Comparison of ENCODE assay signal across 15 mouse cellular contexts in genomic region chr12:26488617-26489274, GRCm38 (mm10). TPM values are rescaled to one million over a fixed set of nuclear protein-coding genes. Genes with fewer than 3 reads are reported as not detected.
DNase-seq lines count a peak whose midpoint lies in the region; ATAC-seq lines count a peak whose summit lies in the region.
"Had no signal": no experiment of that assay in that cellular context is flagged by ENCODE, and none has a peak within 500 bp of the region (broad histone marks: within the 10 kb centered on the region; RNA-seq: fewer than 3 reads in every experiment).

No protein-coding gene starts in this region.

- no peak overlapping the region for H3K4me3 ChIP-seq in kidney, embryonic 14.5 days (ENCODE audit: low read length)
- H3K4me3 ChIP-seq in neural tube, embryonic 11.5 days (ENCODE audit: low read depth, low read length): no peak overlapping the region
- H3K4me3 ChIP-seq in hindbrain, embryonic 13.5 days: no peak overlapping the region
- H3K4me3 ChIP-seq in neural tube, embryonic 14.5 days (ENCODE audit: low read depth, low read length): no peak overlapping the region
- H3K4me3 ChIP-seq: embryonic facial prominence, embryonic 12.5 days; heart, embryonic 15.5 days; intestine, embryonic 15.5 days had no signal

- no peaks in the 10 kb centered on the region for H3K27me3 ChIP-seq in kidney, embryonic 14.5 days (ENCODE audit: control insufficient read depth, insufficient read depth, low read length)
- no peaks in the 10 kb centered on the region for H3K27me3 ChIP-seq in neural tube, embryonic 11.5 days (ENCODE audit: control insufficient read depth, insufficient read depth, low read length)
- H3K27me3 ChIP-seq in hindbrain, embryonic 13.5 days: peaks cover 11% of the 10 kb centered on the region; the same call in 1 of the 2 replicates
- no peaks in the 10 kb centered on the region for H3K27me3 ChIP-seq in neural tube, embryonic 14.5 days (ENCODE audit: control insufficient read depth, insufficient read depth, low read length)
- H3K27me3 ChIP-seq: embryonic facial prominence, embryonic 12.5 days; heart, embryonic 15.5 days; intestine, embryonic 15.5 days had no signal

- ATAC-seq in kidney, embryonic 14.5 days (ENCODE audit: low FRiP score, low TSS enrichment): peak; percentile 57; the same call in 1 of the 2 replicates
- 0 out of 2 replicates have a peak, but pooled peaks have one; percentile 13 for ATAC-seq in neural tube, embryonic 11.5 days (ENCODE audit: insufficient read depth, low FRiP score, low TSS enrichment)
- ATAC-seq in hindbrain, embryonic 13.5 days (ENCODE audit: low FRiP score): no peak
- ATAC-seq in neural tube, embryonic 14.5 days (ENCODE audit: low read depth): no peak
- ATAC-seq: activated CD4-positive, CD25-positive, alpha-beta regulatory T cell, adult 4 months had no signal

- H3K36me3 ChIP-seq in kidney, embryonic 14.5 days (ENCODE audit: control insufficient read depth, insufficient read depth, low read length): no peaks in the 10 kb centered on the region
- no peaks in the 10 kb centered on the region for H3K36me3 ChIP-seq in neural tube, embryonic 11.5 days (ENCODE audit: control insufficient read depth, insufficient read depth, low read length)
- H3K36me3 ChIP-seq in hindbrain, embryonic 13.5 days: no peaks in the 10 kb centered on the region
- H3K36me3 ChIP-seq in neural tube, embryonic 14.5 days (ENCODE audit: control insufficient read depth, insufficient read depth, low read length): no peaks in the 10 kb centered on the region
- H3K36me3 ChIP-seq: embryonic facial prominence, embryonic 12.5 days; heart, embryonic 15.5 days; intestine, embryonic 15.5 days had no signal

- H3K4me2 ChIP-seq in kidney, embryonic 14.5 days (replicated peaks; ENCODE audit: low read depth, low read length): no peak overlapping the region; the same call in 1 of the 2 replicates
- H3K4me2 ChIP-seq in neural tube, embryonic 11.5 days (ENCODE audit: low read depth): no peak overlapping the region
- H3K4me2 ChIP-seq in hindbrain, embryonic 13.5 days: peak overlapping the region; percentile 17
- H3K4me2 ChIP-seq in neural tube, embryonic 14.5 days (ENCODE audit: low read depth, low read length): 0 out of 2 replicates have a peak overlapping the region, but pooled peaks have one; percentile 1
- H3K4me2 ChIP-seq: embryonic facial prominence, embryonic 12.5 days; heart, embryonic 15.5 days; intestine, embryonic 15.5 days; liver, embryonic 11.5 days had no signal

- peaks cover 8% of the 10 kb centered on the region; the same call in 1 of the 2 replicates for H3K4me1 ChIP-seq in kidney, embryonic 14.5 days (ENCODE audit: control insufficient read depth, insufficient read depth, low read length)
- no peaks in the 10 kb centered on the region for H3K4me1 ChIP-seq in neural tube, embryonic 11.5 days (ENCODE audit: control insufficient read depth, insufficient read depth, low read length)
- H3K4me1 ChIP-seq in hindbrain, embryonic 13.5 days (replicated peaks): peaks cover 12% of the 10 kb centered on the region
- peaks cover 9% of the 10 kb centered on the region; the same call in 1 of the 2 replicates for H3K4me1 ChIP-seq in neural tube, embryonic 14.5 days (ENCODE audit: control insufficient read depth, insufficient read depth, low read length)
- H3K4me1 ChIP-seq: embryonic facial prominence, embryonic 12.5 days; heart, embryonic 15.5 days; intestine, embryonic 15.5 days had no signal

- no peaks in the 10 kb centered on the region for H3K9me3 ChIP-seq in kidney, embryonic 14.5 days (ENCODE audit: control insufficient read depth, low read length)
- H3K9me3 ChIP-seq in neural tube, embryonic 11.5 days (ENCODE audit: control insufficient read depth, low read length): no peaks in the 10 kb centered on the region
- no peaks in the 10 kb centered on the region for H3K9me3 ChIP-seq in hindbrain, embryonic 13.5 days
- H3K9me3 ChIP-seq in neural tube, embryonic 14.5 days (ENCODE audit: control insufficient read depth, low read length): no peaks in the 10 kb centered on the region
- H3K9me3 ChIP-seq: embryonic facial prominence, embryonic 12.5 days; heart, embryonic 15.5 days; intestine, embryonic 15.5 days had no signal

- no peak overlapping the region for H3K9ac ChIP-seq in kidney, embryonic 14.5 days (ENCODE audit: low read depth, low read length)
- no peak overlapping the region for H3K9ac ChIP-seq in neural tube, embryonic 11.5 days (ENCODE audit: low read length)
- no peak overlapping the region for H3K9ac ChIP-seq in hindbrain, embryonic 13.5 days
- H3K9ac ChIP-seq in neural tube, embryonic 14.5 days (replicated peaks; ENCODE audit: low read depth, low read length): no peak overlapping the region
- H3K9ac ChIP-seq: embryonic facial prominence, embryonic 12.5 days; heart, embryonic 15.5 days; intestine, embryonic 15.5 days had no signal

- 25% methylated on average over 5 of the region's 5 CpGs for WGBS in kidney, embryonic 14.5 days
- WGBS in neural tube, embryonic 11.5 days: 39% methylated on average over 5 of the region's 5 CpGs
- 33% methylated on average over 5 of the region's 5 CpGs for WGBS in hindbrain, embryonic 13.5 days
- WGBS in neural tube, embryonic 14.5 days: 28% methylated on average over 5 of the region's 5 CpGs

- no peak overlapping the region; the same call in 1 of the 2 replicates for H3K27ac ChIP-seq in kidney, embryonic 14.5 days (ENCODE audit: low read depth, low read length)
- H3K27ac ChIP-seq in neural tube, embryonic 11.5 days (ENCODE audit: low read depth, low read length): no peak overlapping the region
- peak overlapping the region; percentile 3; the same call in 1 of the 2 replicates for H3K27ac ChIP-seq in hindbrain, embryonic 13.5 days
- no peak overlapping the region for H3K27ac ChIP-seq in neural tube, embryonic 14.5 days (ENCODE audit: low read depth, low read length)
- H3K27ac ChIP-seq: embryonic facial prominence, embryonic 12.5 days; heart, embryonic 15.5 days; intestine, embryonic 15.5 days had no signal

- no peak for DNase-seq in kidney, adult 9 months
- peak; percentile 20 for DNase-seq in neural tube, embryonic 11.5 days (ENCODE audit: low spot score)
- DNase-seq in neural tube, embryonic 10.5 days (ENCODE audit: extremely low spot score, low spot score): no peak
- DNase-seq in lung, postnatal 14 days: no peak
- DNase-seq in left cerebral cortex, adult 11 months (ENCODE audit: low spot score): no peak
- DNase-seq: B cell, adult 2 months; cerebellum, adult 8-10 months had no signal

RNA-seq across cellular contexts. Expression of gene Cmpk2, which starts 19.7 kb away (rescaled TPM):
- polyA plus RNA-seq in kidney, embryonic 14.5 days (2014; fragmentation: Nextera tagmentation; extraction: Ambion mirVana): 7.3 and 9.7 TPM in 2 replicates
- polyA plus RNA-seq in neural tube, embryonic 11.5 days (2014; fragmentation: Nextera tagmentation; extraction: Ambion mirVana): 8.8 and 10.0 TPM in 2 replicates
- 11.4 and 13.2 TPM in 2 replicates for polyA plus RNA-seq in hindbrain, embryonic 13.5 days (2015; fragmentation: Nextera tagmentation; extraction: Ambion mirVana)
- 19.3 and 22.9 TPM in 2 replicates for polyA plus RNA-seq in neural tube, embryonic 14.5 days (2014; fragmentation: Nextera tagmentation; extraction: Ambion mirVana)

RNA-seq across cellular contexts. Expression of gene Rsad2, which starts 32.5 kb away (rescaled TPM):
- 16.6 and 17.1 TPM in 2 replicates for polyA plus RNA-seq in kidney, embryonic 14.5 days (2014; fragmentation: Nextera tagmentation; extraction: Ambion mirVana)
- 0.42 and 1.1 TPM in 2 replicates for polyA plus RNA-seq in neural tube, embryonic 11.5 days (2014; fragmentation: Nextera tagmentation; extraction: Ambion mirVana)
- 0.44 and 0.84 TPM in 2 replicates for polyA plus RNA-seq in hindbrain, embryonic 13.5 days (2015; fragmentation: Nextera tagmentation; extraction: Ambion mirVana)
- polyA plus RNA-seq in neural tube, embryonic 14.5 days (2014; fragmentation: Nextera tagmentation; extraction: Ambion mirVana): 0.21 and 0.48 TPM in 2 replicates

Comparison
In these comparisons a context has a peak if more than half of its experiments do, and no peak if none do; other contexts are left out.
1. ATAC-seq: peak in kidney, embryonic 14.5 days (single experiment) and neural tube, embryonic 11.5 days (single experiment); none in hindbrain, embryonic 13.5 days (single experiment) and neural tube, embryonic 14.5 days (single experiment).
2. H3K4me2 ChIP-seq: peak in hindbrain, embryonic 13.5 days (single experiment) and neural tube, embryonic 14.5 days (single experiment); none in kidney, embryonic 14.5 days (single experiment) and neural tube, embryonic 11.5 days (single experiment).